Mouse (Mus musculus) urinary bladder, postnatal 4 days (tissue): ENCODE results near the gene Rpl13a.

Experiments
- DNase-seq, 2 experiments: peaks; one replicate each; pipeline ENCODE4 v3.0.0; 2021 to 2022; ENCODE audit warnings: low spot score in 2 of 2

Rpl13a gene

GRCm38 (mm10) chr7:45091001-45091990 is 37.3 kb downstream of the Rpl13a start:
- DNase-seq = peak; percentile 60 to 74

GRCm38 (mm10) chr7:45090251-45090977 is 38.1 kb downstream of the Rpl13a start:
- DNase-seq = no peak

- no peak for DNase-seq
These were observed 40.0 kb downstream of the Rpl13a start for GRCm38 (mm10) chr7:45088597-45088996.

GRCm38 (mm10) chr7:45086084-45086483 is 42.5 kb downstream of the Rpl13a start:
- DNase-seq = no peak

- DNase-seq = no peak
These were observed 45.2 kb downstream of the Rpl13a start for GRCm38 (mm10) chr7:45083300-45083890.

GRCm38 (mm10) chr7:45082401-45083299 is 45.9 kb downstream of the Rpl13a start:
- no peak for DNase-seq

GRCm38 (mm10) chr7:45081016-45081415 is 47.5 kb downstream of the Rpl13a start:
- DNase-seq = no peak

GRCm38 (mm10) chr7:45079856-45080255 is 48.7 kb downstream of the Rpl13a start:
- peak; percentile 77 to 92 for DNase-seq

- DNase-seq = peak in 1 of 2 experiments; percentile 79
These were observed 50.0 kb downstream of the Rpl13a start for GRCm38 (mm10) chr7:45078513-45078912.

GRCm38 (mm10) chr7:45077829-45078228 is 50.7 kb downstream of the Rpl13a start:
- no peak for DNase-seq

- no peak for DNase-seq
These were observed 51.2 kb downstream of the Rpl13a start for GRCm38 (mm10) chr7:45077322-45077721.

GRCm38 (mm10) chr7:45076501-45076900 is 52.1 kb downstream of the Rpl13a start:
- no peak for DNase-seq
